Mouse (Mus musculus) kidney, postnatal 14 days (tissue): ENCODE measurements around the gene Snai1.

Source experiments
- DNase-seq: peaks from one replicate; pipeline ENCODE4 v3.0.0; 2022; ENCODE audit warnings: mixed read lengths

Snai1 gene

GRCm38 (mm10) chr2:167552927-167553402 is 15.0 kb downstream of the Snai1 start:
- no peak for DNase-seq

DNA sequence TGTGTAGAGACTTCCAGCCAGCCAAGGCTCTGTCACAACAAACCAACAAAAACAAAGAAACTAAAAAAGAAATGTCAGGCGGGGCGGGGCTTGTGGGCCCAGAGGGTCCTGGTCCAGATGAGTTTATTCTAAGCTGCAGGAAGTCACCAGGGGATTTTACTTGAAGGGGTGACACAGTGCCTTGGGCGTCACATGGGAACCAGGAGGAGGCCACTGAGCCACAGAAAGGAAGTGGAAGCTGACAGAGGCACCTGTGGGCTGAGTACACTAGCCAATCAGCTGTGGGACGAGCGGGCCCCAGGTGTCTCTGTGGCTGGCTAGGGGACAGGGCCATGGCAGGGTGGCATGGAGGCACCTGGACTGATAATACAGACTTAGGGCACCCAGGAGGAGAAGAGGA is 17.8 kb downstream of the Snai1 start:
- no peak for DNase-seq

GRCm38 (mm10) chr2:167559413-167559812 is 21.4 kb downstream of the Snai1 start:
- no peak for DNase-seq

DNA sequence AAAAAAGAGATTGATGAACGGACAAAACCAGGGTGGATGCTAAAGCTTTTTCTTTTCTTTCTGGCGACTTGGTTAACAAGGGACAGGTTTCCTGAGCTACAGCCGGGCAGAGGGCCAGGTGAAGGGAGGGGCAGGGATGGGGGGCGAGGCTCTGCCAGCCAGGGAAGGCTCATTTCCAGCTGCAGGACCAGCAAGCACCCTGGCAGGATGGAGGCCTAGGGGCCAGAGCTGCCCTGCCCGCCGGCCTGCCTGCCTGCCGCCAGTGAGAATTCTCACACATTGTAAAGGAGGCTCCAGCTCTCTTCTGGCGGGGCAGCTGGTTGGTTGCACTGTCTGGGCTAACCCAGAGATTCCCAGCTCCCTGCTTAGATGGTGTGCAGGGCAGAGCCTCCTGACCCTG is 24.1 kb downstream of the Snai1 start:
- peak; percentile 54 for DNase-seq

GRCm38 (mm10) chr2:167563035-167563434 is 25.0 kb downstream of the Snai1 start:
- no peak for DNase-seq

DNA sequence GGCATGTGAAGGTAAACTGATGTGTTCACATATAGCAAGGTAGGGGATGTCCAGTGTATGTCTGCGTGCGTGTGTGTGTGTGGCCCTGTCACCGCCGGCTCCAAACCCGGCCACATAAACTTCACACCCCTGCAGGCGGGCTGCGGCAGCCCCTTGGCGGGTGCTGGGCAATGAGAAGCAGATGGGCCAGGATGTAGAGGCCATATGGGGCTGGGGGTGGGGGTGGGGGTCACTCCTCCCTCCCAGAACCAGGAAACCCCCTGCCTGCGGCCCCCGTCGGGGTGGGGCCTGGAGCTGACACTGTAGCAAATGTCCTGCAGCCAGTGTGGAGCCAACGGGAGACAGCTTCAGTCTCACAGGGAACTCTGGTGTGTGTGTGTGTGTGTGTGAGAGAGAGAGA is 25.7 kb downstream of the Snai1 start:
- DNase-seq, result no peak

DNA sequence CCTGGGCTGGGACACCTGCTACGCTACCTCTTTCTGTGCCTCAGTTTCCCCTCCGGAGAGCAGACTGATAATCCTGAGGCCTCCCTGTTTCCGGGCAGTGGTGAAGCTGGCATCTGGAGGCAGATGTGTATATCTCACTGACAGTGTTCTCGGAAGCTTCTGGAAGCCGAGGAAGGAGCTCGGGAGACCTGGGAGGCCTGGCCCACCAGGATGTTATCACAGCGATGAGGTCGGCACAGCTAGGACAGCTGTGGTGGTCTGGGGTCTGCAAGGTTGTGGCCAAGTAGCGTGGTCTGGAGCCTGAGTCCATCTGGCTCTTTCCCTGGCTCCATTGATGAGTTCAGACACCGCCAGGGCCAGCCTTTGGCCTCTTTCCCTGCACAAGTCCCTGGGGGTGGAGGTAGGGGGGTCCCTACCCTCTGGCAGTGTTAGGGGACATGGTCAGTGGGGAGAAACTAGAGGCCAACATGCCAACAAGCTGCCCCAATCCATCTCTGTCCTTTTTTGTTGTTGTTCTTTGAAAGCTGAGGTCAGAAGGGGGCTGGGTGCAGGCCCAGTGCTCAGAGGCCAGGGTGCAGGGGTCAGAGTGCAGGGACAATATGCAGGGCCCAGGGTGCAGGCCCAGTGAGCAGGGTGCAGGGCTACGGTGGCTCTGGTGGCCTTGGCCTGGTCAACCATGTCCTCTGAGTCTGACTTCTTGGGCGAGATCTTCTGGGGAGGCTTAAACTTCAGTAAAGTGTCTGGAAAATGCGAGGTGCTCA is 26.7 kb downstream of the Snai1 start:
- DNase-seq, result no peak

DNA sequence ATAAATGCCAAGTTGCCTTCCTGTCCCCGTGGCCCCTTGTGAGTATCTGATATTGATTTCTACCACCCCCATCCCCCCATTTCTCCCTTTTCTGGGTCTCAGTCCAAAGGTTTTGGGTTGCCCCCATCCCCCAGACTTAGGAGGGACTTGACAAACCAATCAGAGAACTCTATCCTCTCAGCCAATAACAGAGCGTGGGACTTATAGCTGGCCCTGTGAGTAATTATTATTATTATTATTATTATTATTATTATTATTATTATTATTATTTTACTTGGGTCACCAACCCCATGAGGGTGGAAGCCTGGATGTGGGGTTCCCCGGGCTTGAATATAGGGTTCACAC is 27.3 kb downstream of the Snai1 start:
- DNase-seq, result no peak

GRCm38 (mm10) chr2:167565682-167566081 is 27.7 kb downstream of the Snai1 start:
- peak; percentile 86 for DNase-seq

DNA sequence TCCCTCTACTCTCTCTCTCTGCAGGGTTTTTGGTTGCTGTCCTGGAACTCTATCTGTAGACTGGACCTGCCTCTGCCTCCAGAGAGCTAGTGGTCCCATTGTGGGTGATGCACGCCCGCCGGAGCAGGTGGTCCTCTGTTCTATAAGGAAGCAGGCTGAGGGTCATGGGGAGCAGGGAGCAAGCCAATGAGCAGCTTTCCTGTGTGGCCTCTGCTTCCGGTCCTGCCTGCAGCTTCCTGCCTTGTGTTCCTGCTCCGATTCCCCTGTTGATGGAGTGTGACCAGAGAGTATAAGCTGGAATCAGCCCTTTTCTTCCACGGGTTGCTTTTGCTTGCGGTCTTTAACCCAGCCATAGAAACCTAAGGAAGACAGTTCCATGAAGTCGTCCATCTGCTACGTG is 30.1 kb downstream of the Snai1 start:
- DNase-seq, result no peak

DNA sequence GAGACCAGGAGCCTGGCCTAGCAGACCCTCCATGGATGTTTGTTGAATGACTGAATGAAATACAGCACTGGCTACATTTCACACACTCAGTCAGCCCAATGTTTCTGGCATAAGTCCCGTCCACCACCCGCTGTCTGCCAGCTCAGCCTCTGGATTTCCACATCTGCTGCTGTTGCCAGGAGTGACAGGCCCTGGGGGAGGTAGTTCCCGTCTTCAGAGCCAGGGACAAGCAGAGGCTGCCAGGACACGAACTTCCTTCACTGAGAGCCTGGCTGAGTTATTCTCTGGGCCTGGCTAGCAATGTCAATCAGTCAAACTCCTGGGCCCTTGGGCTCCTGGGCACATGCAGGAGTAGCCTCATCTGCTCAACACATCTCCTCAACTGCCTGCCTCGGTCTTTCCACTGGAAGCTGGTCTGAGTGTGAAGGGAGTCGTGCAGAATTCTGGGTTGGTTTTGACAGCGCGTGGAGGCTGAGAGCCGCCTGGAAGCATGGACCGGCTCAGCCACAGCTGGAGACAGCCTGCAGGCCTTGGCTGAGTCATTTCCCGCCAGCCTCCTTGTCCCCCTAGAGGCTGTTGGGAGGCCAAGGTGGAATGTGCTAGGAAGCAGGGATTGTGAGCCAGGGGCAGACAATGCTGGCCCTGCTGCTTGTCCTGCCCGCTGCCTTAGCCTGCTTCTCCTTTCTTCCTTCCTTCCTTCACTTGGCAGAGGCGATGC is 32.1 kb downstream of the Snai1 start:
- DNase-seq, result peak; percentile 73

GRCm38 (mm10) chr2:167570815-167571214 is 32.8 kb downstream of the Snai1 start:
- DNase-seq, result no peak

DNA sequence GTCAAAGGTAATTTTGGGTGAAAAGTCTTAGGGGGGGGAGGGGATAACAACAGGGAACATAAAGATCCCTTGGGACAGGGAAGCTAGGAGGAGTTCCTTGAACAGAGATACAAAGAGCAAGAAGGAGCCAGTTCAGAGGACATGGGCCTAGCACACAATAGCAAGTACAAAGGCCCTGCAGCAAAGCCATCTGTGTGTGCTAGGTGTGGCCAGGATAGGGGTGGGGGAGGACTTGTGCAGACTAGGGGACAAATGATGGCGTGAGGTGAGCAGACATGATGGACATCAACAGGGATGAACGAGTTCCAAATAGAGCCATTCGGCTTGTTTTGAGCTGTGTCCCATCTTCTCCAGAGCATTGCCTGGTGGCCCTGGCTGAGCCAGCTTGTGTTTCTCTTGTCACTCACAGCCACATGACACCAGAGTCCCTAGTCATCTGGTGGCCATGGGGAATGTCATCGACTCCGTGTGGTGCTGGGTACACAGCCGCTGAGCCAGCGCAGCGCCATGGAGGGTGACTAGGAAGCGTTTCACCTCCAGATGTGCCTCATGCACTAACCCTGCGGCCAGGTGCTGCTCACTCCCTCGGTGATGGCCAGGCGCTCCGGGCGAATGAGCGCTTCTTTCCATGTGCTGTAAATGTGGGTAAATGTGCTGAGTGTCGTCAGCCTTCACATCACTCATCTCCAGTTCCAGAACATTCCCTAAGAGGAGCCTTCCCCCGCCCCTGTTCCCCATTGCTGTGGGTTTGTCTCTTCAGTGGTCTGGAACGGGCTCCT is 33.6 kb downstream of the Snai1 start:
- DNase-seq, result no peak

DNA sequence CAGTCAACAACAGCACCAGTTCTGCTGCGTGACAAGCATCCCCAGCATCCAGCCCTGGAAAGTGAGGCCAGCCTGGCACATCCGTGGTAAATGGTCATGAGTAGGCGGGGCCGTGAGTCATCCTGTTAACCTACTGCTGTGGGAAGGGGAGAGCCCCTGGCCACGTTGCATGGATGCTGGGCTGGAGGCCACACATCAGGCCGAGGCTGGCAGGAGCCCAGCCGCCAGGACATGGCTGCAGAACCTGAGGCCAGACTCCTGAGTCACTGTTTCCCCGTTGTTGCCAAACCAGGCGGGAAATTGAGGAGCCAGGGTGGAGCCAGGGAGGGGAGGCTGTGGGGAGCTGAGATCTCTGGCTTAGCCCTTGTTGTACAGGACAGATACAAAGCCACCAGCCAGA is 36.8 kb downstream of the Snai1 start:
- no peak for DNase-seq

- DNase-seq, result no peak
Observed at GRCm38 (mm10) chr2:167575581-167575980, 37.6 kb downstream of the Snai1 start.

DNA sequence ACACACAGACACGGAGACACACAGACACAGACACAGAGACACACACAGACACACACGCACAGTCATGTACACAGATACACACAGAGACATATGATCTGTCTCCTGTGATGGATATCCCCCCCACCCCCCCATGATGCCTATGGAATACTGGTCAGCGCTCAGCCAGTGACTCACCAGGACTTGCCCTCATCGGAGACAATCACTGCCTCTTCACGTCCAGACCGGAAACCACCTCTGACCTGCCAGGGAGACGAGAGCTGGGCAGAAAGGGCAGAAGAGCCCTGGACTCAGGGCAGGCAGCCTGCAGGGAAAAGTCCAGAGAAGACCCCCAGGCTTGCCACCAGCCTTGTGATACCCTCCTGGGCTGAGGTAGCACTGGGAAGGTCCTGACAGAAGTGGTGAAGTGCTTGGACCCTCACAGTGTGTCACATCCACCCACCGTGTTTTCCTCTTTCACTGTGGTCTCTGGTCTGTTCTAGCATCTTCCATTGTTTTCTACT is 38.2 kb downstream of the Snai1 start:
- DNase-seq, result no peak

- no peak for DNase-seq
Observed at GRCm38 (mm10) chr2:167577186-167577785, 39.3 kb downstream of the Snai1 start.

- no peak for DNase-seq
Observed at GRCm38 (mm10) chr2:167578521-167578920, 40.5 kb downstream of the Snai1 start.

GRCm38 (mm10) chr2:167583161-167583952 is 45.4 kb downstream of the Snai1 start:
- peak; percentile 48 for DNase-seq

DNA sequence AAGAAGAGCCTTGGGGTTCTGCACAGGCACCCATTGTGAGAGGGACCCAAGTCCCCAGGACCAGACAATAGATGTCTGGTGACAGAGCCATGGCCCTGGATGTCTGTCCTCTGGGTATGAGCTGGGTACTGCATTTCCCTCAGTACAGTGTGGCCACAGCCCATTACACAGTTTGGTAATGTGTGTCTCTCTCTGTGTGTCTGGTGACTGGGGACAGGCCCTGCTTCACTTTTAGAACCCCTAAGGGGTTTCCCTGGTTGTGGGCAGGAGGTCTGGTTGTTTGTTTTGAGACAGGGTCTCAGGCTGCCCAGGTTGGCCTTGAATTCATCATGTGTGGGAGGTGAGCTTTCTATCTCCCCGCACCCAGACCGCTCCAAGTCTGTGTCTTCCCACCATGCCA is 47.3 kb downstream of the Snai1 start:
- no peak for DNase-seq

- DNase-seq, result peak; percentile 74
Observed at GRCm38 (mm10) chr2:167586041-167586440, 48.0 kb downstream of the Snai1 start.

DNA sequence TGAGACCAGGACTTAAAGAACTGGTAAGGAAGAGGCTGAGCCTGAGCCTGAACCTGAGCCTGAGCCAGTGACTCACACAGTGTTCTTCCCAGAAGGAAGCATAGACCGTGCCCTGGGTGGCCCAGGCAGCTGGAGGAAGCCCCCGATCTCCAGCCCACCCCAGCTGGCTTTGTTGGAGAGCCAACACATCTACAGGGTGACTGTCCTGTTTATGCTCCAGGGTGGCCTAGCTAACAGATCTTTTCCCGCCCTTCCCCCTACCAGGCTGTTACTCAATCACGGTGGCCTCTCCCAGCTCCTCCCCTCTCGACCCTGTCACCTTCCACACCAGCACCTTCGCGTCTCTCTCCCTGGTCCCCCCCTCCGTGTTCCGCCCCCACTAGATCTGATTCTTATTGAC is 49.0 kb downstream of the Snai1 start:
- no peak for DNase-seq
